Mouse (Mus musculus): ENCODE results near the gene Gpr87. TPM values are rescaled to one million over a fixed set of nuclear protein-coding genes. Genes with fewer than 3 reads are reported as not detected.

Gpr87 gene
- total and polyA plus RNA-seq, 3 experiments, result not detected

DNA sequence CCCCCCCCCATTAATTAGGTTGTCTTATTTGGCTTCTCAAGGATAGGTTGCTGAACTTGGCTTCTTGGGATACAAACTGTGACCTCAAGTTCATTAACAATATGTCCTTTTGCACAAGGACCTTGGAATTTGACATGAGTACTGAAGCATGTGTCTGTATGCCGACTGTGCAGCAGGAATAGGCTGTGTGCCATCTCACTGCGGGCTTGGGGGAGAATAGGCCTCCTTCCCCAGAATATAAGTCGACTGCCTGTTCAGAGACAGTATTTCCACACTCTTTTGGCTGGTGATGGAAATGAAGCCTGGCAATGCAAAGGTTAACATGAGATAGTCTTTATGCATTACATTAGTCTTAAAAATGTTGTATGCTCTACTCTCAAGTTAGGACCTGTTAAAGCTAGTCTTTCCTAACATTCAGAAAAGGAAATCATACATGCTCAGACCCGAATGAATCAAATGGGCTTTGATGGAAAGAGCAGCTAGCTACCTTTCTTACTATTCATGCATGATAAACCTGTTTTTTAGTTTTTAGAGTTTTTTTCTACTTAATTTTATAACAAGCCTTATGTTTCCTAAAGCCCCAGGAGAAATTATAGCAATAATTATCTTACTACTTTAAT, 2.5 kb upstream of the Gpr87 start:
- Histone ChIP-seq H3K36me3 (replicated peaks in 1 of 2; ENCODE audit: control insufficient read depth in 1 of 2, insufficient read depth in 1 of 2, low read length in 1 of 2) (no peaks in the 10 kb centered on the region), H3K27ac (ENCODE audit: insufficient read depth, low read depth) (no peak overlapping the region), H3K4me3 (replicated peaks in 1 of 3; ENCODE audit: low read depth in 2 of 3, low read length in 2 of 3, poor library complexity in 1 of 3) (no peak overlapping the region), H3K27me3 (replicated peaks) (no peaks in the 10 kb centered on the region), H3K4me1 (ENCODE audit: control insufficient read depth in 1 of 2, insufficient read depth in 2 of 2) (peaks cover 0 to 10% of the 10 kb centered on the region in 2 experiments; a peak in 2 of 4 replicates), H3K79me2 (replicated peaks; ENCODE audit: control insufficient read depth, extremely low read depth, insufficient read depth, poor library complexity, severe bottlenecking) (no peaks in the 10 kb centered on the region), H3K4me2 (ENCODE audit: insufficient read depth, low read depth, poor library complexity, severe bottlenecking) (no peak overlapping the region), H3K9me3 (replicated peaks; ENCODE audit: low read length) (no peaks in the 10 kb centered on the region), H3K9ac (ENCODE audit: insufficient read depth, low read depth) (no peak overlapping the region)
- TF ChIP-seq USF2 (conservative IDR thresholded peaks at IDR 0.05; ENCODE audit: low read depth, low read length) (no peak), SMC3 (IDR thresholded peaks at IDR 0.05; ENCODE audit: low read depth, low read length) (no peak), MAZ (IDR thresholded peaks at IDR 0.05; ENCODE audit: low read depth, low read length) (no peak), JUN (IDR thresholded peaks at IDR 0.05; ENCODE audit: insufficient read depth, low read depth, low read length) (no peak), MAX (IDR thresholded peaks at IDR 0.05; ENCODE audit: low read length) (no peak), ZKSCAN1 (IDR thresholded peaks at IDR 0.05; ENCODE audit: borderline replicate concordance, low read depth, low read length) (no peak), MEF2A (IDR thresholded peaks at IDR 0.05; ENCODE audit: borderline replicate concordance, low read depth, low read length) (no peak), NELFE (IDR thresholded peaks at IDR 0.05; ENCODE audit: low read depth, low read length) (no peak), CHD1 (IDR thresholded peaks at IDR 0.05; ENCODE audit: low read depth, low read length) (no peak), MAFK (IDR thresholded peaks at IDR 0.05; ENCODE audit: insufficient replicate concordance, low read length) (no peak), E2F4 (IDR thresholded peaks at IDR 0.05; ENCODE audit: insufficient replicate concordance, low read depth, low read length) (no peak)
- dilution Hi-C loops (cut with MboI; ENCODE audit: extremely low pct_ligation_motif_present, extremely low pct_unique_long_range_greater_than_20kb, low sequenced_read_pairs), result no loop called here
- DNase-seq (ENCODE audit: extremely low read depth), result no peak
- in situ Hi-C loops (cut with MboI; ENCODE audit: low pct_ligation_motif_present, low pct_unique_long_range_greater_than_20kb, low sequenced_read_pairs), result no loop called here

DNA sequence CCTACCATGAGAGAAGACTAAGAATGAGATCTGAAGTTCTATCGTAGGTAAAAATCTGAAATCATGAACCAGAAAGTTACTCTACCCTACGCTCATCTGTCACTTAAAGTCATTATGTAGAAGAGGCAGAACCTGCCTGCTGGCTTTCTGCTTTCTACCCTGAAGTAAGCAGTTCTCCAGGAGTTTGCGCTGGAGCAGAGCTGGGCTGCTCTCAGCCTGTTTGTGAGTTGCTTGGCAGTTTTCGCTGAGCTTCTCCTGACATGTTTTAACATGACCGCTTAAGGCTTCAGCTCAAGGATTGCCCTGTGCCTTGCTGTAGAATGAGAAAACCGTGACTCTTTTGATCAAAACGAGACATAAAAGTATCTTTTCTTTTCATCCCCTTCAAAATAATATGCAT, 805 bp downstream of the Gpr87 start:
- no peak overlapping the region for H3K4me2 ChIP-seq (ENCODE audit: insufficient read depth, low read depth, poor library complexity, severe bottlenecking)
- no peak overlapping the region for H3K27ac ChIP-seq (ENCODE audit: insufficient read depth, low read depth)
- no peaks in the 10 kb centered on the region for H3K4me1 ChIP-seq (ENCODE audit: control insufficient read depth in 1 of 2, insufficient read depth in 2 of 2)
- DNase-seq (ENCODE audit: extremely low read depth), result no peak
- TF ChIP-seq JUN (IDR thresholded peaks at IDR 0.05; ENCODE audit: insufficient read depth, low read depth, low read length) (no peak), ZMIZ1 (IDR thresholded peaks at IDR 0.05; ENCODE audit: low read depth, low read length) (no peak), SMC3 (IDR thresholded peaks at IDR 0.05; ENCODE audit: low read depth, low read length) (no peak), GABPA (IDR thresholded peaks at IDR 0.05; ENCODE audit: insufficient replicate concordance, low read depth, low read length) (no peak), NELFE (IDR thresholded peaks at IDR 0.05; ENCODE audit: low read depth, low read length) (no peak)
- dilution Hi-C loops (cut with MboI; ENCODE audit: extremely low pct_ligation_motif_present, extremely low pct_unique_long_range_greater_than_20kb, low sequenced_read_pairs), result no loop called here
- H3K9me3 ChIP-seq (replicated peaks; ENCODE audit: low read length), result no peaks in the 10 kb centered on the region
- H3K79me2 ChIP-seq (replicated peaks; ENCODE audit: control insufficient read depth, extremely low read depth, insufficient read depth, poor library complexity, severe bottlenecking), result no peaks in the 10 kb centered on the region
- no peaks in the 10 kb centered on the region for H3K27me3 ChIP-seq (replicated peaks)
- H3K36me3 ChIP-seq (replicated peaks in 1 of 2; ENCODE audit: control insufficient read depth in 1 of 2, insufficient read depth in 1 of 2, low read length in 1 of 2), result no peaks in the 10 kb centered on the region
- in situ Hi-C loops (cut with MboI; ENCODE audit: low pct_ligation_motif_present, low pct_unique_long_range_greater_than_20kb, low sequenced_read_pairs), result no loop called here
- no peak overlapping the region for H3K4me3 ChIP-seq (replicated peaks in 1 of 3; ENCODE audit: low read depth in 2 of 3, low read length in 2 of 3, poor library complexity in 1 of 3)
- H3K9ac ChIP-seq (ENCODE audit: insufficient read depth, low read depth), result no peak overlapping the region

All from CH12.LX (cell line).